ENCODE assay signal across 18 mouse cellular contexts in the genomic region with DNA sequence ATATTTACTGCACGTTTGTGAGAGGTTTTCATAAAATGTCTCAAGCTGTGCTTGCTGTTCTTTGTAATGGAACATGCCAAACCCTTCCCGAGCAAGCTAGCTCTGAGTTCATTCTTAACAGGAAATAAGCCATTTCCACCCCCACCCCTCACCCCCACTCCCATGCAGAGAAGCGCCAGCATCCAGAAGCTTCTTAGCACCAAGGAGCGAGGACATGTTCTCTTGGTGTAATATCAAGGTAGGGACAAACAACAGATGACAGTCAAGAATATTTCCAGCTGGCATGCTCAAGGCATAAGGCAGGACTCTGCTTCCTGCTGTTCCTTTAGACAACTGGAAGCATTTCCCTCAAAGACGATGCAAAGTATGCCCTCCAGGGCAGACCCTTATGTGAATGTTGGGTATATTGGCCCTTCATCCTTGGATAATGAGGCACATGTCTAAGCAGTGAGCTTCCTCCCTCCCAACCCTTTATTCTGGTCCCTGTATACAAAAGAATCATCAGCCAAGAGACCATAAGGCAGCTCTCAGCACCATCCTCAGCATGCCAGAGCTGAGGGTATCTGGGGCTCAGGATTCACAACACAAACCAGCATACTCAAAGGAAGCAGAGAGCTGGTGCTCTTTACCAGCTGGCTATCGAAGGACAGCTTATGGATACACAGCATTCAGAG.
DNase-seq lines count a peak whose midpoint lies in the region; ATAC-seq and TF ChIP-seq lines count a peak whose summit lies in the region.
"Had no signal": no experiment of that assay in that cellular context is flagged by ENCODE, and none has a peak within 500 bp of the region (broad histone marks: within the 10 kb centered on the region; RNA-seq: fewer than 3 reads in every experiment).

No protein-coding gene starts in this region.

- no peaks in the 10 kb centered on the region for H3K27me3 ChIP-seq in lung, embryonic 15.5 days
- H3K27me3 ChIP-seq in intestine, embryonic 16.5 days (replicated peaks; ENCODE audit: control insufficient read depth, insufficient read depth, low read length) = no peaks in the 10 kb centered on the region
- H3K27me3 ChIP-seq: embryonic facial prominence, embryonic 13.5 days; heart, embryonic 15.5 days; liver, embryonic 12.5 days had no signal

- no peak for TF ChIP-seq CTCF in lung, adult 2 months (IDR thresholded peaks at IDR 0.05; ENCODE audit: insufficient read depth, low read length)

- no peak for DNase-seq in cerebellum, postnatal 4 days (ENCODE audit: low spot score in 2 of 2)
- no peak for DNase-seq in lung, adult 2 months
- DNase-seq in cerebellum, adult 9-11 months = peak; percentile 45
- DNase-seq in lung, postnatal 25 days (ENCODE audit: low spot score) = peak; percentile 23
- DNase-seq in gastrocnemius, adult 8-10 months (ENCODE audit: low spot score in 2 of 2) = no peak
- DNase-seq: gastrocnemius, postnatal 10 days; heart, adult 2 months; kidney, postnatal 4 days; midbrain, embryonic 14.5 days; thymus, postnatal 36 days had no signal

- no peak for TF ChIP-seq POLR2A in lung, adult 2 months (IDR thresholded peaks at IDR 0.05; ENCODE audit: borderline replicate concordance, extremely low read depth, low read depth, low read length)

- H3K36me3 ChIP-seq in lung, embryonic 15.5 days = no peaks in the 10 kb centered on the region
- H3K36me3 ChIP-seq in intestine, embryonic 16.5 days (ENCODE audit: control insufficient read depth, insufficient read depth, low read length) = no peaks in the 10 kb centered on the region
- H3K36me3 ChIP-seq: embryonic facial prominence, embryonic 13.5 days; heart, embryonic 15.5 days; hindbrain, embryonic 10.5 days; liver, embryonic 12.5 days had no signal

- no peak overlapping the region for H3K4me2 ChIP-seq in lung, embryonic 15.5 days
- no peak overlapping the region for H3K4me2 ChIP-seq in intestine, embryonic 16.5 days (ENCODE audit: low read depth, low read length)
- H3K4me2 ChIP-seq: embryonic facial prominence, embryonic 13.5 days; heart, embryonic 15.5 days; liver, embryonic 12.5 days had no signal

- H3K9ac ChIP-seq in lung, embryonic 15.5 days = no peak overlapping the region
- H3K9ac ChIP-seq in intestine, embryonic 16.5 days (ENCODE audit: low read depth, low read length) = no peak overlapping the region
- H3K9ac ChIP-seq: embryonic facial prominence, embryonic 13.5 days; heart, embryonic 15.5 days; liver, embryonic 12.5 days had no signal

- no peak overlapping the region for H3K4me3 ChIP-seq in lung, embryonic 15.5 days
- no peak overlapping the region for H3K4me3 ChIP-seq in lung, adult 2 months (replicated peaks; ENCODE audit: extremely low read depth, low read depth, low read length)
- no peak overlapping the region for H3K4me3 ChIP-seq in intestine, embryonic 16.5 days (ENCODE audit: low read length)
- H3K4me3 ChIP-seq: embryonic facial prominence, embryonic 13.5 days; heart, adult 2 months; heart, embryonic 15.5 days; hindbrain, embryonic 10.5 days; liver, embryonic 12.5 days had no signal

- peak; percentile 91 for ATAC-seq in cerebellum, adult (ENCODE audit: insufficient number of reproducible peaks, low FRiP score, low TSS enrichment)
- no peak for ATAC-seq in lung, embryonic 15.5 days (ENCODE audit: borderline replicate concordance, extremely low read depth, low FRiP score, low TSS enrichment)
- ATAC-seq in intestine, embryonic 16.5 days = no peak
- ATAC-seq: inflammation-experienced regulatory T-cells, adult 6 months; liver, embryonic 12.5 days had no signal

- WGBS in lung, embryonic 15.5 days = 64% methylated on average over 6 of the region's 6 CpGs
- WGBS in lung, adult 2 months = 50% methylated on average over 6 of the region's 6 CpGs
- WGBS in intestine, embryonic 16.5 days = 62% methylated on average over 6 of the region's 6 CpGs

- peak overlapping the region; percentile 53 for H3K27ac ChIP-seq in lung, embryonic 15.5 days
- H3K27ac ChIP-seq in intestine, embryonic 16.5 days (ENCODE audit: low read length) = no peak overlapping the region
- H3K27ac ChIP-seq: embryonic facial prominence, embryonic 13.5 days; heart, adult 2 months; heart, embryonic 15.5 days; hindbrain, embryonic 10.5 days; liver, embryonic 12.5 days had no signal

- H3K4me1 ChIP-seq in lung, embryonic 15.5 days = no peaks in the 10 kb centered on the region
- H3K4me1 ChIP-seq in lung, adult 2 months (ENCODE audit: control insufficient read depth, insufficient read depth, low read length) = peaks cover 7% of the 10 kb centered on the region
- no peaks in the 10 kb centered on the region for H3K4me1 ChIP-seq in intestine, embryonic 16.5 days (ENCODE audit: control insufficient read depth, insufficient read depth, low read length)
- H3K4me1 ChIP-seq: embryonic facial prominence, embryonic 13.5 days; heart, embryonic 15.5 days; hindbrain, embryonic 10.5 days; liver, embryonic 12.5 days had no signal

- H3K9me3 ChIP-seq in lung, embryonic 15.5 days = no peaks in the 10 kb centered on the region
- no peaks in the 10 kb centered on the region for H3K9me3 ChIP-seq in intestine, embryonic 16.5 days (ENCODE audit: control insufficient read depth, low read length)
- H3K9me3 ChIP-seq: embryonic facial prominence, embryonic 13.5 days; heart, embryonic 15.5 days; hindbrain, embryonic 10.5 days; liver, embryonic 12.5 days had no signal

Comparison
In these comparisons a context has a peak if more than half of its experiments do, and no peak if none do; other contexts are left out.
1. DNase-seq: peak in cerebellum, adult 9-11 months (single experiment) and lung, postnatal 25 days (single experiment); none in cerebellum, postnatal 4 days (0 of 2), lung, adult 2 months (single experiment) and gastrocnemius, adult 8-10 months (0 of 2).